Mouse (Mus musculus): ENCODE results near the gene Vldlr. TPM values are rescaled to one million over a fixed set of nuclear protein-coding genes. Genes with fewer than 3 reads are reported as not detected.

The Vldlr gene
- total RNA-seq, 1 experiment from 2014 or later: 0.10 TPM

DNA sequence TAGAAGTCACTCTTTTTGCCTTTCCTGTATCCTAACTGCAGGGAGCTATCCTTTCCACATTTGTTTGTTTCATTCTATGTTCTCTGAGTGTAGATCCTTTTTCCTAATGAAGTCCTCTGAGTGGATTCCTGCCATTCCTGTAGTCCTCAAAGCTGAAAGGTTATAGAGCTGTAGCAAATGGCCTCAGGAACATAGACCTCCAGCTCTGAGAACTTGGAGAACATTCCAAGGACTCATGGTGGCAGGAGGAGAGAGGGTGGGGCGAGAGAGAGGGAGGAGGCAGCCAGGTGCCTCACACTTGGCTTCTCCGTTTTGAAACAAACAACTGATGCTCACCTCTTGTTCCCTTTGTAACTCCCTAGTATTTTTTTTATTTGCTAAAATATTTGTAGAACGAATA, 10.3 kb downstream of the Vldlr start:
- ATAC-seq (replicated peaks; ENCODE audit: insufficient number of reproducible peaks, low FRiP score, low TSS enrichment, poor library complexity, severe bottlenecking): no peak

DNA sequence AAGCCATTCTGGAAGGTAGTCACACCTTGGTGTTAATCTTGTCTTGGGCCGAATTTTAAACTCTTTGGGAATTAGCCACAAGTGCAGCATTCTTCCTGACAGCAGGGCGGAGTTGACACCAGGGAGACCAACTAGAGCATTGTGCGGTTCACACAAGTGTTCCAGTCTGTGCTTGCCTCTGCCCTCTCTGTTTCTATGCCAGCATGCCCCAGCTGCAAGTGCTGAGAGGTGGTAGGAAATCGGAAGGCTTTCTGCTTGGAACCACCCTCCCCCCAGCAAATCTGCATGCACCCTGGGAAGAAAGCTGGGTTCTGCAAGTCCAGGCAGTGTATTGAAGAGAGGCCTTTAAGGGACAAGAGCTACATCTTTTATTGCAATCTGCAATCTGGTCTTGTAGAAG, 10.8 kb downstream of the Vldlr start:
- ATAC-seq (replicated peaks; ENCODE audit: insufficient number of reproducible peaks, low FRiP score, low TSS enrichment, poor library complexity, severe bottlenecking): no peak

DNA sequence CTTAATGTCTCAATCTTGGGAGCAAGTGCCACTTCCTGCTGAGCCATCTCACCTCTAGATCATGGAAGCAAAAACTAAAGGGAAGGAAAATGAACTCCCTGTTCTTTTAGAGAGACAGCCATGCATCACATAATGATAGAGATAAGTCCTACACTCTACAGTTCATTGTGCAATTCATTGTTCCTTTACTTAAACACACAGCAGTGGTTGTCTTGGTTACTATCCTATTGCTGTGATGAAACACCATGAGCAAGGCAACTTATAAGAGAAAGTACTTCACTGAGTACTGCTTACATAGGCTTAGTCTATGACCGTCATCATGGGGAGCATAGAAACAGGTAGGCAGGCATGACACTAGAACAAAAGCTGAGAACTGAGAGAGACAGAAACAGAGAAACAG, 12.0 kb downstream of the Vldlr start:
- ATAC-seq (replicated peaks; ENCODE audit: insufficient number of reproducible peaks, low FRiP score, low TSS enrichment, poor library complexity, severe bottlenecking): no peak

DNA sequence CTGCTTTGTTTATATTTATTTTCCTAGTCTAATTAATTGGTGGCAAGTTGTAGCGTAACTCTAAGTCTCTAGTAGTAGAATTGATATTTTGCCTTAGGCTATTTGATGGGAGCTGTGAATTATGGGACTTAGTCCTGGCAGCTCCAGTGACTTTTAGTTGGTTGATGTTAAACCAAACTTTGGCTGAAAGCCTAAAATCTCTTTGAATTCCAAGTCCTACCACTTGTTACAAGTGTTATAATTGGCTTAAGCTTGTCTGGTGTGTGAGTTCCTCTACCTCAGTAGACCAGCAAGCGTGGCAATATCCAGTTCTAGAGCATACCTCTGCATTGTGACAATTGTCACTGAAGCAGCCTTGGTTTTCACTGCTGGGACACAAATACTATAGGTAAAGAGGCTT, 17.1 kb downstream of the Vldlr start:
- ATAC-seq (replicated peaks; ENCODE audit: insufficient number of reproducible peaks, low FRiP score, low TSS enrichment, poor library complexity, severe bottlenecking): no peak

DNA sequence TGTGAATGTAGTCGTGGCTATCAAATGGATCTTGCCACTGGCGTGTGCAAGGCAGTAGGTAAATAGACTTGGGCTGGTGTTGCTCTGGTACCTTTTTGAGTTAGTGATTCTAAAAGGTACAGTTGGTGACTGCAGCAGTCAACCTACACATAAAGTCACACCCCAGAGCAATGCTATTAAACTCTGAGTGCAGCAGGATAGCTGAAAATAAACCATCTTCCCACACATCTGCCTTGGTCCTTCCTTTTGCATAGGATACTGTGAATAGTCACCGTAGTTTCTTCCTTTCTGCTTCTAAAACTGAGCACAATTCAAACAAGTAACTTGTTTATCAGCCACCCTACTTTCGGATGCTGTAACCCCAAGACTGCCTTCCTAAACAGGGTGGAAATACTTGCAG, 23.6 kb downstream of the Vldlr start:
- no peak for ATAC-seq (replicated peaks; ENCODE audit: insufficient number of reproducible peaks, low FRiP score, low TSS enrichment, poor library complexity, severe bottlenecking)

DNA sequence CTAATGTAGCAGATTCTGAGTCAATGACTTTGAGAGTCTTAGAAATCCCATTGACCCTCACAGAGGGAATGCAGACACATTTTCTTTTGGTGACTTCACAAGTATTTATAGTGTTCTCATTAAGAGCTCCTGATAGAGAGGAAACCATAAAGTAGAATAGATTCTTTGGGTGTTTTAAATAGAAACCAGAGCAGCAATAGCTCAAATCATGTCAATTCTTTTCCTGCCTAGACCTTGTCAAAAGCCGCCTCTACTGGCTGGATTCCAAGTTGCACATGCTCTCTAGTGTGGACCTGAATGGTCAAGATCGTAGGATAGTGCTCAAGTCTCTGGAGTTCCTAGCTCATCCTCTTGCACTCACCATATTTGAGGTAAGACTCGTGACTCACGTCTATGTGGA, 27.2 kb downstream of the Vldlr start:
- no peak for ATAC-seq (replicated peaks; ENCODE audit: insufficient number of reproducible peaks, low FRiP score, low TSS enrichment, poor library complexity, severe bottlenecking)

DNA sequence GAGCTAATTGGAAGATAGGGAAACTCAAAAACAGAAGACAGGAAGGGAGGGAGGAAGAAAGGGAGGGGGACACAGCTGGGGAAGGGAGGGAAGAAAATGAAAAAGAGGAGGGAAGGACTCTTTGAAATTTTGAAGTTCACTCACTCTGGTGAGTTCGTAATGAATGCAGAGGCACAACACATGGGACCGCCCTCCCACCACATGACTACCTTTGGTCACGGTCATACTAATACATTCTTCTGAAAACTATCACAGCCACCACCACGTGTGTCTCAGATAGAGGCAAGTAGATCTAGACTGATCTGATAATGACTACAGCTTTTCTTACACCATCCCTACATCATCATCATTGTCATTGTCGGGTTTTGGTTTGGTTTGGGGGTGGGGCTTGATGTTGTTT, 38.5 kb downstream of the Vldlr start:
- ATAC-seq (replicated peaks; ENCODE audit: insufficient number of reproducible peaks, low FRiP score, low TSS enrichment, poor library complexity, severe bottlenecking): no peak

DNA sequence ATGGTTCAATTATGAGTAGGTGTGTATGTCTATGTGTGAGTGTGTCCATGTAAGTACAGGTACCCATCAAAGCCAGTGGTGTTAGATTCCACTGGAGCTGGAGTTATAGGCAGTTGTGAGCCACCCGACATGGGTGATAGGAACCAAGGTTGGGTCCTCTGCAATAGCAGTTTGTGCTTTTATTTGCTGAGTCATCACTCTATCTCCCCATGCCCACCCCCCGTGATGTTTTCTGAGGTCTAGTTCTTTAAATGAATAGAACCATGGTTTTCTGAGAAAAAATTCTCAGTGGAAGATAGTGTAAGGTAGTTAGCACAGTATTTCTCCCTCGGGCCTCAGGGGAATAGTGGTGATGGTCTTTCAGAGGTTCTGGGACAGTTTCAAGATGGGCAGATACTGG, 39.4 kb downstream of the Vldlr start:
- no peak for ATAC-seq (replicated peaks; ENCODE audit: insufficient number of reproducible peaks, low FRiP score, low TSS enrichment, poor library complexity, severe bottlenecking)

DNA sequence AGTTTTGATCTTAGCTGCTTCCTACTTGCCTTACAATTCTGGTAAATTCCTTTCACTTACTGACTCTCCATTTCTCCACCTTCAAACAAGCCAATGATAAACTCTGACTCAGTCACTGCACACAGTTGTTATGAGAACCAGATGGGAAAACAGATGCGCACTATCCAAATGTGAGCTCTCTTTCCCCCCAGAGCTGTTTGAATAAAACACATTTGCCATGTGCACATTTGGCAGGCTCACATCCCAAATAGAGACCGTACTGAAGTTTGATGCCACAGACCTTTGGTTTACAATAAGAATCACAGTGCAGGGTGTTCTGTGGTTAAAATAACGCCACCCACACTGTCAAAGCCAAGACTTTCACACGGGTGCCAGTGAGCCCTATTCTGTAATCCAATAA, 43.8 kb downstream of the Vldlr start:
- ATAC-seq (replicated peaks; ENCODE audit: insufficient number of reproducible peaks, low FRiP score, low TSS enrichment, poor library complexity, severe bottlenecking): no peak

DNA sequence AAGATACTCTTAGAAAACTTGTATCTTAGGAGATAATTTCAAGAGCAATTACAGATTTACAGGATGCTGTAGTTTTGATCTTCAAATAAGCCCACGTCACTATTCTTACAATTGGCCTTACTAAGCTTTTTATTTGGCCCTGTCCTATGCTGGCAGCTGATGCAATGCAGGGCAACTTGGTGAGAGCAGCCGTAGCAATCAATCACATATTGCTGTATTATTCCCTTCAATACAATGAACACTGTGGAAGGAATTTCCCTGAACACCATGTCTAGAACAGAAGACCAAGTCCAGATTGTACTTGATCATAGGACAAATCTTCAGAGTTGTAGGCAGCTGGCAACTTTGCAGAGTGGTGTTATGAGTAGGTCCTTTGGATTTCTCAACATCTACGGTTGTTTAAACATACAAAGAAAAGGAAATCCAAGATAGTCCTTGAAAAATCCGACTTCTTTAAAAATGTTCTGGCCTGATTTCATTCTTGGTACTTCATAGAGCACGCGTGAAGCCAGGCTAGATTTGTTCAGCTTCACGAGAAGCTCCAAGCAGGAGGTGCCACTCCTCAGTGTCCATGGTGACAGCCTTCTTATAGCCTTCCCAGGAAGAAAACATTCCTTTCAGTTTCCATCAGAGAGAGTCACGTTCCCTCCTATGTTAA, 44.5 kb downstream of the Vldlr start:
- no peak for ATAC-seq (replicated peaks; ENCODE audit: insufficient number of reproducible peaks, low FRiP score, low TSS enrichment, poor library complexity, severe bottlenecking)

DNA sequence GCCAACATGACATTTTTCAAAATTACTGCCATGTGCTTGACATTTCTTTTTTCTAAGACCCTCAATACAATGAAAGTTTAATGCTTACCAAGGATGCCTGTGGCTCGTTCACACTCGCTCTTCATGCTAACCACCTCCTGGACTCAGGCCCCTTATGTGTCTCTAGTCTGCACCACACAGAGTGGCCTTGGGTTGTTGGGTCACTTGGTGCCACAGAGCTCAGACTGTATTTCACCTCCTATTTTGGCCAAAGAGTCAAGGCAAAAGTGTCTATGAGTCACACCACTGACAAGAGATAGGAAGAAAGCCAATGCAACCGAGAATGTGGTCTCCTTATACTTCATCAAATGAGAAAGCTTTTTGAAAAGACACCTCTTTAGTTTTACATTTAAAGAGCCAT, 45.9 kb downstream of the Vldlr start:
- no peak for ATAC-seq (replicated peaks; ENCODE audit: insufficient number of reproducible peaks, low FRiP score, low TSS enrichment, poor library complexity, severe bottlenecking)

DNA sequence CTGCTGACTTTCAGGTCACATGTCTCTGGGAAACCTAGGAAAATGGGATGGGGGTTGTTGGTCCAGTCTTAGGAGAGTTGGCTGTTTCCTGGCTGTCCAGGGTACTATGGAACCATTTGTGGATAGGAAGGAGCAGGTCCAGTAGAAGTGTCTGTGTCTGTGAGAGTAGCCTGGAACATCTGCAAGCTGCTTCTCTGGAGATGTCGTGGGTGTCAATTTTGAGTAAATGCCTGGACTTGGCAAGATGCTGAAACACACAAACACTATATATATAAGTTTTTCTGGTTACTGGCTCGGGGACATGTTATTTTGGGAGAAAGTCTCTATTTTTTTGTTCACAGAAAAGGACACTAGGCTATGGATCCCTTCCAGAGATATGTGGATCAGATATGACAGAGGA, 57.1 kb downstream of the Vldlr start:
- ATAC-seq (replicated peaks; ENCODE audit: insufficient number of reproducible peaks, low FRiP score, low TSS enrichment, poor library complexity, severe bottlenecking): no peak

DNA sequence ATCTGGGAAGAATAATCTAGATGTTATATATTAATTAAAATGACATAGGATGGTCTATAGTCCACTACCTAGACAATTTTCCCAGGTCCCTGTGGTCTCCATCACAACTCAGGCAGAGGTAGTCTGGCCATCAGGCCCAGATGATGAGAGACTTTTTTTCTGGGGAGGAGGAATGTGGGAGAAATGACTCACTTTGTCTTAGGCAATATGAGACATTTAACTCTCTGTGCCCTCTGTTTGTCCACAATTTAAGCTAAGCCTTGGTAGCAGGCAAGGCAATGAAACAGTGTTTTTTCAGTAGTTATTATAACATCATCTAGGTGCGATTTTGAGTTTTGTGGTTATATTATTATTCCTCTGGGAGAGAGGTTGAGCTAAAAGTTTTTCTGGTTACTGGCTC, 58.1 kb downstream of the Vldlr start:
- ATAC-seq (replicated peaks; ENCODE audit: insufficient number of reproducible peaks, low FRiP score, low TSS enrichment, poor library complexity, severe bottlenecking): no peak

DNA sequence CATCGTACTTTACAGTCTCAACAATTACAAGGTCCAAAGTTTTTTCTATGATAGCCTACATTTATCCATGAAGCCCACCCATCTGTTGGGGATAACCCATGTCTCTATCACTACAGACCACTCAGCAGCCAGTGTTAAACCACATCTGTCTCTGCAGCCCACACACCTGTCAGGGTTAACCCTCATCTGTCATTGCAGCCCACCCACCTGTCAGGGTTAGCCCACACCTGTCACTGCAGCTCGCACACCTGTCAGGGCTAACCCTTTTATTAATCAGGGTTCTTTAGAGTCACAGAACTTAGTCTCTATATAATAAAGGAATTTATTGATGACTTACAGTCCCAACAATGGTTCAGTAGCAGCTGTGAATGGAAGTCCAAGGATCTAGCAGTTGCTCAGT, 62.9 kb downstream of the Vldlr start:
- ATAC-seq (replicated peaks; ENCODE audit: insufficient number of reproducible peaks, low FRiP score, low TSS enrichment, poor library complexity, severe bottlenecking): no peak

Other genes starting within 250 kb of the Vldlr start
- gene Kcnv2, start 106.1 kb downstream of the Vldlr start, total RNA-seq (2017): not detected in 3 replicates
- gene Pum3, start 213.3 kb downstream of the Vldlr start, total RNA-seq (2017): 68.1 to 85.3 TPM (median 72.9 TPM) in 3 replicates

All from monocyte, adult 5-6 weeks (primary cell).